Mouse (Mus musculus): Measurements from ENCODE around the gene Coa6. TPM values are rescaled to one million over a fixed set of nuclear protein-coding genes. Genes with fewer than 3 reads are reported as not detected.

Coa6 gene
- total RNA-seq, 2 experiments from 2014 or later = 25.2 to 28.6 TPM

DNA sequence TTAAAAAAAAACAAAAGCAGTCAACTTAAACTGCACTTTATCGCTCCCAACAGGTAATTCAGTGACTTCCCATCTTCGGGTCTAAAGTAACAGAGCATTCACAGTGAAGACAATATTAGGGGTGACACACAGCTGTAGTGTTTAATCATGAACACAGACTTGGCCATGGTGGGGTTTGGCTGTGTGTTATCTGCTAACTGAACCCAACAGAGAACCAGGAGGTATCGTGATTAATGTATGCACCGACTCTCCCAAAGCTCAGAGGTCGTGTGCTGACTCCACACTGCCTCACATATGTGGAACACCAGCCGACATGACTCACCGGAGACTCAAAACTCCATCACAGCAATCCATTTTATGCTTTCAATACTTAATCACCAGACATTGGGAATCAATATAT lies 39.4 kb downstream of the Coa6 start:
- no peak for DNase-seq (ENCODE audit: low spot score in 2 of 2)

DNA sequence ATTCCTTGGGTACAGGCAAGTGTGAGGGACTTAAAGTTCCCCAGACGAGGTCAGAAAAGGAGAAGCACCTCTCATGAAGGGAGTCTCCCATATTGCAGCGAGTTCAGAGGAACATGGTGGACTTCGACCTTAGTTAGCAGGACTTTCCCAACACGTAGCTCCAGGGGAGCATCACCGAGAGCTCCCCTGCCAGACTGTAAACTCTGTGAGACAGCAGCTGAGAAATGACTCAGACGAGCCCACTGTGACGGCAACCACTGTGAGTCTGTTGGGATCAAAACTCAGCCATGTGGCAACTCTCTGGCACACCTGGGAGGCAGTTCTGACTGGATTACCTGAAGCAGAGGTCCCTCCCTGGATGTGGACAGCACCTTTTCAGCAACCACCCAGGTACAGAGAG lies 41.8 kb downstream of the Coa6 start:
- no peak for DNase-seq (ENCODE audit: low spot score in 2 of 2)

DNA sequence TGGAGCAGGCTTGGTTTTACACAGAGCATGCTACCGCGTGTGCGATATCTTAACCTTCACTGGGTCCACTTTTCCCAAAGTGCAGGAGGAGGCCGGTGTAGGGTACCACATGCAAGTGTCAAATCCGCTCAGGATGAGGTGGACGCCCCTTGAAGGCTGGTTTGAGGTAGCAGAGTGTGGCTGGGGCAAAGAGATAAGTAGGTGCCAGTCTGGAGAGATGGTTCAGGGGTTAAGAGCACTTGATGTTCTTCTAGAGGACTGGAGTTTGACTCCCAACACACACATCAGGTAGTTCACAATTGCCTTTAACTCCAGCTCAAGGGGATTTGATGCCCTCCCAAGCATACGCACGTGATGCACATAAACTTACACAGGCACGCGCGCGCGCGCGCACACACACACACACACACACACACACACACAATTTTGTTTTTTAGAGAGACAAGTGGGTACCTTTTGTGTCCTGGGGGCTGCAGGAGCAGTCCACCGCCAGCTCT lies 51.5 kb downstream of the Coa6 start:
- DNase-seq (ENCODE audit: low spot score in 2 of 2) = no peak

DNA sequence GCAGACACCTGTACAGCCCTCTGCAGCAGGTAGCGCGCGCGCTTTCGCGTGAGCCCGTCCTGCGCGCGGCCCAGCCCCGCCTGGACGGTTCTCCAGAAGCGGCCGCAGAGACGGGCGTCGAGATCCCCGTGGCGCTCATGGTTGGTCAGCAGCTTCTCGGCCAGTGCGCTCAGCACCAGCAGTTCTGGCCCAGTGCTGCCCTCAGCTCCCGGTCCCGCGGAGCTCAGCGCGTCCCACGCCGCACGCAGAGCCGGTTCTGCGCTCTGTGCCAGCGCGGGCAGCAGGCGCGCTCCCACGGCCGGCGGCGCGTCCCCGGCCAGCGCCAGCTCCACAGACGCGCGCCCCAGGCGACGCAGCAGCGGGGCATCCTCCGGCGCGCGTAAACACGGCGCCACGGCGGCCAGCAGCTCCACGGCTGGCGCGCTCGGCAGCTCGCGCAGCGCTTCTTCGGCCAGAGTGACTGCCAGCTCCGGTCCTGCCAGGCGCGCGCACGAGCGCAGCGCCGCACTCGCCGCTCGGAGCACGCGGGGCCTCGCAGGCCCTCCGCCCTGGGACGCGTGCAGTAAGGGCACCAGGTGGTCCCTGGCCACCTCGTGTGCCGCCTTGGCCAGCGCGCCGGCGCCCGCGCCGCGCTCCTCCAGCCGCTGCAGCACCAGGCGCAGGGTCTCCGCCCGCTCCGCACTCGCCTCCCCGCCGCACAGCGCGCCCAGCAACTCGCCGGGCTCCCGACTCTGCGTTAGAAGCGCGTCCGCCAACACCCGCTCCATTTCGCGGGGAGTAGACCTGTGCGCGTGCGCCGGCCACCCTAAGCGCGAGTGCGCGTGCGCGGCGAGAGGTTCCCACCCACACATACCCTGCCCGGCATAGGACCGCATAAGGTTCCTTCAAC lies 52.2 kb downstream of the Coa6 start, which contains the start of gene Tarbp1:
Gene Tarbp1 (minus strand): TSS at position 767 of the 889 bp plus-strand sequence.
- DNase-seq (ENCODE audit: low spot score in 2 of 2) = peak; percentile 91

Other genes with a start within 250 kb of the Coa6 start
- gene Slc35f3, start 124.0 kb upstream of the Coa6 start, total RNA-seq (2021) = 10 to 100 TPM; 34.9 to 37.9 TPM
- 1 to 10 TPM; 4.1 to 4.5 TPM for gene Tarbp1, start 52.5 kb downstream of the Coa6 start, total RNA-seq (2021)
- gene Irf2bp2, start 171.5 kb downstream of the Coa6 start, total RNA-seq (2021) = 10 to 100 TPM; 74.0 to 77.6 TPM

Data from left cerebral cortex, adult 18-20 months (tissue).